Mouse (Mus musculus) ovary, adult 2 months (tissue): ENCODE measurements around the gene Lce1h. TPM values are rescaled to one million over a fixed set of nuclear protein-coding genes. Genes with fewer than 3 reads are reported as not detected.

Experiments
- polyA plus RNA-seq: library from polyadenylated mRNA; depleted of rRNA; stranded (reverse); fragments of >200 nt; gene quantifications from 2 replicates; pipeline ENCODE4 v1.2.3, GENCODE M21; 2012; rRNA removed

Lce1h gene
- polyA plus RNA-seq, result not detected in 2 replicates

DNA sequence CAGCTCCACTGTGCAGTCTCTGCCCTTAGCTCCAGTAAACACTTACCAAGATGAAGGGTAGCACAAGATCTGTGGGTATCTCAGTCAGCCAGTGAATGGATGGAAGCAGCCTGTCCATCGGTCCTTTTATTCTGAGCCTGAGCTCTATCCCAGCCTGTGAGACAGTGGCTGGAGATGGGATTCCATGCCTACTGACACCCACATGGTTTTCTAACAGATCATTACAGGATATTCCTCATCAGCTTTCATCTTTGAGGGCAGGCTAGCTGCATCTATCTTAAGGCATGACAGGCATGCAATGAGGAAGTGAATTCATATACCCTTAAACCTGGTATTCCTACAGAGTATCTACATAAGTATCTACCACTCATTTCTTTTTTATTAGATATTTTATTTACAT, at the start of gene Lce1h:
Gene Lce1h (minus strand): TSS at position 101 of the 400 bp plus-strand sequence.

GRCm38 (mm10) chr3:92807791-92808190, 42.9 kb upstream of the Lce1h start, which contains the start of gene Lce1k:
TSS of gene Lce1k (minus strand) at chr3:92807891.

GRCm38 (mm10) chr3:92790414-92790813, 25.5 kb upstream of the Lce1h start, which contains the start of gene Lce1j:
TSS of gene Lce1j (minus strand) at chr3:92790514.

DNA sequence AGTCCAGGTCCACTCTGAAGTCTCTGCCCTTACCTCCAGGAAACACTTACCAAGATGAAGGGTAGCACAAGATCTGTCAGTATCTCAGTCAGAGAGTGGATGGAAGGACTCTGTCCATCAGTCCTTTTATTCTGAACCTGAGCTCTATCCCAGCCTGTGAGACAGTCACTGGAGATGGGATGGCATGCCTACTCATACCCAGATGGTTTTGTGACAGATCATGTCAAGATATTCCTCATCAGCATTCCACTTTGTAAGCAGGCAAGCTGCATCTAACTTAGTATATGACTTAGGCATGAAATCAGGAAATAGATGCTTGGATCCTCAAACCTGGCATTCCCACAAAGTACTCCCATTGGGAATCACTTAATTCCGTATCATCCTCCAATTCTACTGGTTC, 13.9 kb upstream of the Lce1h start, which contains the start of gene Lce1i:
Gene Lce1i (minus strand): TSS at position 101 of the 400 bp plus-strand sequence.

GRCm38 (mm10) chr3:92752238-92752637, 12.6 kb downstream of the Lce1h start, which contains the start of gene Lce1g:
TSS of gene Lce1g (minus strand) at chr3:92752338.

DNA sequence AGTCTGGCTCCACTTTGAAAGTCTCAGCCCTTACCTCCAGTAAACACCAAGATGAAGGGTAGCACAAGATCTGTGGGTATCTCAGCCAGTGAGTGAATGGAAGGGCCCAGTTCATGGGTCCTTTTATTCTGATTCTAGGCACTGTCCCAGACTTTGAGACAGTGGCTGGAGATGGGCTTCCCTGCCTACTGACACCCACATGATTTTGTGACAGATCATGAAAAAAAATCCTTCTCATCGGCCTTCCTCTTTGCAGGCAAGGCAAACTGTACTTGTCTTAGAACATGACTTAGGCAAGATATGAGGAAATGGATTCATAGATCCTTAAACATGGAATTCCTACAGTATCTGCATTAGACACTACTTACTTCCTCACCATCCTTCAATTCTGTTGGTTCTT, 25.9 kb downstream of the Lce1h start, which contains the start of gene Gm38119:
Gene Gm38119 (minus strand): TSS at position 101 of the 400 bp plus-strand sequence.

DNA sequence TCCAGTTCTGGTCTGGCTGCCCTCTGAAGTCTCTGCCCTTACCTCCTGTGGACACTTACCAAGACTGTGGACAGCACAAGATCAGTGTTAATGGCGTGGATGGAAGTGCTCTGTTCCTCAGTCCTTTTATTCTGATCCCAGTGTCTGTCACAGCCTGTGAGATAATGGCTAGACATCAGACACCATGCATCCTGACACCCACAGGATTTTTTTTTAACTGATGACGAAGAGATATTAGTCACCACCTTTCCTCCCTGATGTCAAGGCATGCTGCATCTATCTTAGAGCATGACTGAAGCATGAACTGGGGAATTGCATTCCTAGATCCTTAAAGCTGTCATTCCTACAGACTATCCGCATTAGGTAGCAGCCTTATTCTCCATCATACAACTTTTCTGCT, 44.6 kb downstream of the Lce1h start, which contains the start of gene Lce1f:
Gene Lce1f (minus strand): TSS at position 101 of the 400 bp plus-strand sequence.

Other genes starting within 250 kb of the Lce1h start
- gene 2310046K23Rik, start 230.6 kb downstream of the Lce1h start, polyA plus RNA-seq, result not detected in 2 replicates
- gene Ivl, start 191.3 kb downstream of the Lce1h start, polyA plus RNA-seq, result not detected in 2 replicates
- not detected in 2 replicates for gene Smcp, start 176.1 kb downstream of the Lce1h start, polyA plus RNA-seq
- not detected in 2 replicates for gene 2210017I01Rik, start 157.6 kb downstream of the Lce1h start, polyA plus RNA-seq
- not detected in 2 replicates for gene Lce6a, start 143.4 kb downstream of the Lce1h start, polyA plus RNA-seq
- not detected in 2 replicates for gene Lce1a1, start 116.8 kb downstream of the Lce1h start, polyA plus RNA-seq
- gene Lce1b, start 108.1 kb downstream of the Lce1h start, polyA plus RNA-seq, result 0.26 TPM in 1 of 2 replicates, not detected in the other
- gene Lce1a2, start 94.8 kb downstream of the Lce1h start, polyA plus RNA-seq, result not detected in 2 replicates
- not detected in 2 replicates for gene Lce1c, start 85.8 kb downstream of the Lce1h start, polyA plus RNA-seq
- not detected in 2 replicates for gene Lce1d, start 77.9 kb downstream of the Lce1h start, polyA plus RNA-seq
- not detected in 2 replicates for gene Lce1e, start 56.0 kb downstream of the Lce1h start, polyA plus RNA-seq
- 0.22 TPM in 1 of 2 replicates, not detected in the other for gene Lce1f, start 44.7 kb downstream of the Lce1h start, polyA plus RNA-seq
- not detected in 2 replicates for gene Gm38119, start 26.0 kb downstream of the Lce1h start, polyA plus RNA-seq
- not detected in 2 replicates for gene Lce1g, start 12.7 kb downstream of the Lce1h start, polyA plus RNA-seq
- not detected in 2 replicates for gene Lce1i, start 13.8 kb upstream of the Lce1h start, polyA plus RNA-seq
- gene Lce1j, start 25.4 kb upstream of the Lce1h start, polyA plus RNA-seq, result 0.60 TPM in 1 of 2 replicates, not detected in the other
- not detected in 2 replicates for gene Lce1k, start 42.8 kb upstream of the Lce1h start, polyA plus RNA-seq
- not detected in 2 replicates for gene Kprp, start 62.2 kb upstream of the Lce1h start, polyA plus RNA-seq
- not detected in 2 replicates for gene Lce1l, start 86.2 kb upstream of the Lce1h start, polyA plus RNA-seq
- not detected in 2 replicates for gene 2310050C09Rik, start 105.2 kb upstream of the Lce1h start, polyA plus RNA-seq
- gene Lce3a, start 161.2 kb upstream of the Lce1h start, polyA plus RNA-seq, result not detected in 2 replicates
- gene Lce3b, start 167.9 kb upstream of the Lce1h start, polyA plus RNA-seq, result not detected in 2 replicates
- not detected in 2 replicates for gene Lce3c, start 179.4 kb upstream of the Lce1h start, polyA plus RNA-seq
- gene Lce3d, start 192.3 kb upstream of the Lce1h start, polyA plus RNA-seq, result not detected in 2 replicates
- 0.29 TPM in 1 of 2 replicates, not detected in the other for gene Lce3e, start 202.0 kb upstream of the Lce1h start, polyA plus RNA-seq
- gene Lce3f, start 227.2 kb upstream of the Lce1h start, polyA plus RNA-seq, result 0.29 TPM in 1 of 2 replicates, not detected in the other